Mouse (Mus musculus) heart, postnatal 0 days (tissue): Measurements from ENCODE around the gene Tbx6.

Experiments
- CTCF ChIP-seq: IDR thresholded peaks from 2 replicates; pipeline ENCODE4 v1.5.1; 2016; ENCODE audit warnings: antibody characterized with exemption, control low read depth, low read depth
- EP300 ChIP-seq: IDR thresholded peaks from 2 replicates; pipeline ENCODE4 v1.6.1; 2016; ENCODE audit warnings: antibody characterized with exemption, low read depth

GRCm38 (mm10) chr7:126823202-126823711, 42.0 kb downstream of the Tbx6 start:
- TF ChIP-seq CTCF: no peak
- no peak for TF ChIP-seq EP300
